Mouse (Mus musculus) small intestine, adult 2 months (tissue): Measurements from ENCODE around the gene Stpg2.
"Not testable (repeated sequence)": the region's sequence is repeated elsewhere in the genome, so short reads cannot be mapped to it uniquely, and the experiment has no call there.

Experiments
- CTCF ChIP-seq: fragments of 200-500 bp; IDR thresholded peaks from 2 replicates; pipeline ENCODE4 v1.5.1; 2012; ENCODE audit warnings: low read depth, mild to moderate bottlenecking, control low read depth, inconsistent platforms, low read length, moderate library complexity, mixed read lengths; ENCODE audit not compliant: insufficient replicate concordance, insufficient read length; ENCODE audit errors: extremely low read depth
- POLR2A ChIP-seq: fragments of 200-500 bp; IDR thresholded peaks from 2 replicates; pipeline ENCODE4 v1.6.1; 2012; ENCODE audit warnings: low read depth, mild to moderate bottlenecking, control low read depth, inconsistent platforms, low read length, moderate library complexity

DNA sequence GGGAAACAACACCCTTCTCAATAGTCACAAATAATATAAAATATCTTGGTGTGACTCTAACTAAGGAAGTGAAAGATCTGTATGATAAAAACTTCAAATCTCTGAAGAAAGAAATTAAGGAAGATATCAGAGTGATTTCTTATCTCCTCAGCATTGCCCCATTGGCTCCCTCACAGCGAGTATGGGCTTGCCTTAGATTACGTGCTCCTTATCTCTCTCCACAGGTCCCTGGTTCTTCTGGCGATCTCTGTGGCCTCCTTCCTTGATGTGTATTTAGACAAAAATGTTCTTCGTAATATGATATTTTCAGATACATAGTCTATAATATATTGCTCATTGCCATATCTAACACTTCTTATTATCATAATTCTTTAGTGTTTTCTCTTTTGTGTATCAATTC lies 501.9 kb downstream of the Stpg2 start:
- TF ChIP-seq POLR2A, CTCF: not testable (repeated sequence)
